Mouse (Mus musculus): Measurements from ENCODE around the gene Mypn.

GRCm38 (mm10) chr10:63116376-63116775 lies 87.4 kb downstream of the Mypn start:
- TF ChIP-seq CTCF (IDR thresholded peaks at IDR 0.05; ENCODE audit: low read depth) (no peak), EP300 (optimal IDR thresholded peaks at IDR 0.05) (no peak)
